In the genomic region with DNA sequence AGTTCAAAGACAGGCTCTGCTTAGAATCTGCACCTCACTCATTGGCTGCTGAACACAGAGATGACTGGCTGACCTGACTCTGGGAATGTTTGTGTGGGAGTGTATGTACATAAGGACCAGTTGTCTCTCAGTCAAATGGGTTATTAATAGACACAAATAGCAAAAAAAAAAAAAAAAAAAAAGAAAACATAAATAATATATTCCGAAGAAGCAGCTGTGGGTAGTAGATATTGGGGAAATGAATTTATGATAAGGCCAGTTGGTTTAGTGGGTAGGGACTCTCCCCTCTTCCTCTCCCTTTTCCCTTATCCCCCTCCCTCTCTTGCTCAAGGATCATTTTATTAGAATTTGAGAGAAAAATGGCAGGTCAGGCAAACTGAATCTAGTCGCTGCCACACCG, we compare ENCODE assay signal across 1 mouse cellular context.
TF ChIP-seq lines count a peak whose summit lies in the region.

No protein-coding gene starts in this region.

TF ChIP-seq in MEL, 35 proteins besides CTCF, POLR2A, EP300 and RAD21:
- TF ChIP-seq KAT2A (conservative IDR thresholded peaks at IDR 0.05; ENCODE audit: low read depth, low read length) (no peak), MAX (IDR thresholded peaks at IDR 0.05; ENCODE audit: low read length) (no peak), HCFC1 (IDR thresholded peaks at IDR 0.05; ENCODE audit: low read depth, low read length) (no peak), JUND (IDR thresholded peaks at IDR 0.05; ENCODE audit: low read depth, low read length) (no peak), TCF12 (IDR thresholded peaks at IDR 0.05; ENCODE audit: low read depth, low read length) (peak; percentile 41; the same call in 1 of the 2 replicates), MXI1 (IDR thresholded peaks at IDR 0.05; ENCODE audit: low read depth, low read length) (no peak), TAL1 (IDR thresholded peaks at IDR 0.05; ENCODE audit: low read length) (peak; percentile 51), TBP (IDR thresholded peaks at IDR 0.05; ENCODE audit: low read depth, low read length) (no peak), POLR2AphosphoS2 (IDR thresholded peaks at IDR 0.05; ENCODE audit: low read length) (no peak), ZNF384 (IDR thresholded peaks at IDR 0.05; ENCODE audit: low read depth, low read length) (peak; percentile 66), ETS1 (IDR thresholded peaks at IDR 0.05; ENCODE audit: low read depth, low read length) (0 out of 2 replicates have a peak, but pooled peaks have one; percentile 34), MYB (IDR thresholded peaks at IDR 0.05; ENCODE audit: low read depth, low read length) (no peak)
